Mouse (Mus musculus) brain, embryonic 14.5 days (tissue): ENCODE results near the gene Coq5. TPM values are rescaled to one million over a fixed set of nuclear protein-coding genes. Genes with fewer than 3 reads are reported as not detected.

Experiments used
- DNase-seq: peaks from one replicate; pipeline ENCODE4 v3.0.0-alpha.2; 2011; ENCODE audit warnings: low read depth
- CTCF ChIP-seq: fragments of 200-500 bp; IDR thresholded peaks from 2 replicates; pipeline ENCODE4 v1.5.1; 2012; ENCODE audit warnings: inconsistent platforms, mild to moderate bottlenecking, moderate library complexity, borderline replicate concordance; ENCODE audit not compliant: insufficient read depth, insufficient read length; ENCODE audit errors: extremely low read depth
- POLR2A ChIP-seq: fragments of 200-500 bp; IDR thresholded peaks from 2 replicates; pipeline ENCODE4 v1.6.1; 2012; ENCODE audit warnings: mild to moderate bottlenecking, inconsistent platforms, borderline replicate concordance; ENCODE audit not compliant: poor library complexity, insufficient read depth, insufficient read length, severe bottlenecking; ENCODE audit errors: extremely low read depth
- polyA plus RNA-seq: library from polyadenylated mRNA; depleted of rRNA; stranded (reverse); fragments of >200 nt; gene quantifications from 2 replicates; pipeline ENCODE4 v1.2.3, GENCODE M21; 2012

Coq5 gene
- polyA plus RNA-seq, 1 experiment, result 20.5 TPM

DNA sequence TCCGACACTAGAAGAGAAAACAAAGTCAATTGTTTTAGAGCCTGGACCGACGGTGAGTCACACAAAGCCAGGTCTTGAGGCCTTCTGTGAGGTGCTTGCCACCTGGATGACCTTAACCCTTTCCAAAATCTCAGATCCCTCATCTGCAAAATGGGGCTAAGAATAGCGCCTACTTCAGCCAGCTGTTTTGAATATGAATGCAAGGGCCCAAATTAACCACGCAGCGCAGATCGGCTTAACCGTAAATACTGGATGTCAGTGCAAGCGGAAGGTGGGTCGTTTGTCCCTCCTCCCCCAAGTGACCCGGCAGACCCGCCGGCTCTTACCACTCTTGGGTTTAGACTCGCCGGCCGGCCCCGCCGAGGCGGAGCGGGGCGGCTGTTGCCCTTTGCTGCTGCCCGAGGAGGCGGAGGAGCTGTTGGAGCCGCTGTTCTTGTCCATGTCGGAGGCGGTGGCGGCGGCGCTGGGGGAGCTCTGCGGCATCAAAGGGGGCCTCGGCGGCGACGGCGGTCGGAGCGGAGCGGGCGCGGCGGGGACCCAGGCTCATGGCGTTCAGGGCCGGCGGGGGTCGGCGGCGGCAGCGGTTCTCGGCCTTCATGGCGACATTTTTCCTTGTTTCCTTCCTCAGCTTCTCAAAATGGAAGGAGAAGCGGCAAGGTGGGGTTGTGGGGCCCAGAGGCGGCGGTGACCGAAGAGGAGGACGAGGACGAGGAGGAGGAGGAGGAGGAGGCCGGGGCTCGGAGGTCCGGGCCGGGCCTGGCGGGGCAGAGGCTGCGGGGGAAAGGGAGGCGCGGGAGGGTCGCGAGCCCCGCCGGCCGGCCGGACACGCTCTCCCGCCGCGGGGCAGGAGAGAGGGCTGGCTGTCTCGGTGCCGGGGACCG lies 7.3 kb upstream of the Coq5 start:
- DNase-seq, result peak; percentile 60
- no peak for TF ChIP-seq CTCF
- no peak; the same call in 1 of the 2 replicates for TF ChIP-seq POLR2A

DNA sequence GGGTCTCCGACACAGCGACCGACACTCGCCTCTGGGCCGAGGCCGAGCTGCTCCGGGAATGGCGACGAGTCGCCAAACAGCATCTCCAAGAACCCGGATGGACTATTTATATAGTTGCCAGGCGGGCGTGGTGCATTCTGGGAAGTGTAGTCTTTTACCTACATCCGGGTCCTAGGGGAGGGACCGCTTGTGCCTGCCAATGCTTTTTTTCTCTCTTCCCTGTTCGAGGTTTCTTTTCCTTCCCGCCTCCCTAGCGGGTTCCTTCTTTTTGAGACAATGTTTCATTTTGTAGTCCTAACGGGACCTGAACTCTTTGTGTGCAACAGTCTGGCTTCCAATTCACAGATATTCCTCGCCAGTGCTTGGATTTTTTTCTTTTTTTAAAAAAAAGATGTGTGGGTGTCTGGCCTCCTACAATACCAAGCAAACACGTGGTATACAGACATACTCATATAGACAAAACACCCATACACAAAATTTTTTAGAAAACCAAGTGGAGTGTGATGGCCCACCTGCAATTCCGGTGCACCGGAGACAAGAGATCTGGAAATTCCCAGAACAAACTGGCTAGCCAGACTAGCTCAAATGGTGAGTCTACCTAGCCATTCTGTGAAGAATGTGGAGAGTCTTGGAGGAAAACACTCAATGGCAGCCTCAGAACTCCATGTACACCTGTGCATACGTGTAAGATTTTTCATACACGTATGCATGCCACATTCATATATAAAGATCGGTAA lies 6.5 kb upstream of the Coq5 start, which contains the start of gene Rnf10:
Gene Rnf10 (minus strand): TSS at position 87 of the 737 bp plus-strand sequence.
- no peak for TF ChIP-seq CTCF
- peak; percentile 96; the same call in 1 of the 2 replicates for TF ChIP-seq POLR2A

DNA sequence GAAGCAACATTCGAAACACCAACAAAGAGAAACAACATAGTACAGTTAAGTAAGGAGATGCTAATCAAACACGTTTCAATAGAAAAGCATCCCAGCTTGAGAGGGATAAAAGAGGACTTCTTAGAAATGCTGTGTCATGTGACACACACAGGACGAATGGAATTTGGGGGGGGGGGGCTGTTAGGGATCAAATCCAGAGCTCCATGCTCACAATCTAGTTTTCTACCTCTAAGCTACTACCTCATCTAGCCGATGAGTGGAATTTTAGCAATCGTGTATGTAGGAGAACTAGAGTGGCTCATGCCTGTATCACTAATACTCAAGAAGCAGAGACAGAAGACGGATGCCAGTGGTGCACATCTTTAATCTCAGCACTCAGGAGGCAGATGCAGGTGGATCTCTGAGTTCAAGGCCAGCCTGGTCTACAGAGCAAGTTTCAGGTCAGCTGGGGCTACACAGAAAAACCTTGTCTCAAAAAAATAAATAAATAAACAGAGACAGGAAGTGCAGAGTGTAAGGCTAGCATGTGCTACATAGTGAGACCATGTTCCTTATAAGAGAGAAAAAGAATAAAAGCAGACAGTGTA lies 5.8 kb upstream of the Coq5 start:
- peak; percentile 12 for DNase-seq
- TF ChIP-seq POLR2A (no peak), CTCF (no peak)

More for the DNA sequence above, 6.5 kb upstream of the Coq5 start, which contains the start of gene Rnf10:
- peak; percentile 97 for DNase-seq

DNA sequence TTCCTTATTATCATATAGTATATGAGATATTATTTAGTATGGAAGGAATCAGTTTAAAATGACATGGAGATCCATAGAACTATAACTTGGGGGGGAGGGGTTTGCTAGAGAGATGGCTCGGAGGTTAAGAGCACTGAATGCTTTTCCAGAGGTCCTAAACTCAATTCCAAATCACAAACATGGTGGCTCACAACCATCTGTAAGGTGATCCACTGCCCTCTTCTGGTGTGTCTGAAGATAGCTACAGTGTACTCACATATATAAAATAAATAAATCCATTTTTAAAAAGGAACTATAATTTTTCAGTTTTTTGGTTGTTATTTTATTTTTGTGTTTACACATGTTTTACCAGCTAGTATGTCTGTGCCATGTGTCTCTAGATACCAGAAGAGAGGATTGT lies 5.1 kb upstream of the Coq5 start:
- TF ChIP-seq CTCF (no peak), POLR2A (no peak)
- DNase-seq, result no peak

DNA sequence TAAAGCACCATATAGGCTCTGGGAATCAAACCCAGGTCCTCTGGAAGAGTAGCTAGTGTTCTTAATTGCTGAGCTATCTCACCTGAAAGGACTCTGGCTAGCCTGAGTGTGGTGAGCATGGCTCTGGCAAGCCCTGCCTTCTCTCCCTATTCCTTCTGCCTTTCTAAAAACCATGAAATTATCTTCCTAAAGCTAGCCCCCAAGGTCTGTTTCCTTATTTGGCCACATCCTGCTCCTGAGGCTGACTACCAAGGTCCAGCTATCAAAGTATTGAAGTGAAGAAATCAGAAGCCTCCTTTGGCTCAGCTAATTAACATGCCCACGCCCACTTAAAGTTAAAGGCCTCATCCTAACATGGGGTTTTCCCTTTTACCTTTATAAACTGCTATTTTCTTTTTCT lies 4.7 kb upstream of the Coq5 start:
- DNase-seq, result no peak

DNA sequence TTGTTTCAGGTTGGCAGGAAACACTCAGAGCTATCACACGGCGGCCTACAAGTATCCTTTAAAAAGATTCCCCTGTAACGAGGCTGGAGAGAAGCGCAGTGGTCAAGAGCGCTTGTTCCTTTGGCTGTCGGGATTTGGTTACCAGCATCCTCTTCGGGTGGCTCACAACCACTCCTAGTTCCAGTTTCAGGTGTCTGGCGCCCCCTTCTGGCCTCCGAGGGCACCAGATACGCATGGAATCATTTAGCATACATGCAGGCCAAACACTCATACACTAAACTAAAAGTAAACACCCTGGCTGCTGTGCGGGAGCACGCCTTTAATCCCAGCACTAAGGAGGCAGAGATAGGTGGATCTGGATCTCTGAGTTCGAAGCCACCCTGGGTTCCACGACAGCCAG lies 3.5 kb upstream of the Coq5 start:
- peak; percentile 19 for DNase-seq
- TF ChIP-seq CTCF (peak; percentile 47; the same call in 1 of the 2 replicates), POLR2A (no peak)

More for the DNA sequence above, 4.7 kb upstream of the Coq5 start:
- TF ChIP-seq CTCF, result no peak
- no peak for TF ChIP-seq POLR2A

DNA sequence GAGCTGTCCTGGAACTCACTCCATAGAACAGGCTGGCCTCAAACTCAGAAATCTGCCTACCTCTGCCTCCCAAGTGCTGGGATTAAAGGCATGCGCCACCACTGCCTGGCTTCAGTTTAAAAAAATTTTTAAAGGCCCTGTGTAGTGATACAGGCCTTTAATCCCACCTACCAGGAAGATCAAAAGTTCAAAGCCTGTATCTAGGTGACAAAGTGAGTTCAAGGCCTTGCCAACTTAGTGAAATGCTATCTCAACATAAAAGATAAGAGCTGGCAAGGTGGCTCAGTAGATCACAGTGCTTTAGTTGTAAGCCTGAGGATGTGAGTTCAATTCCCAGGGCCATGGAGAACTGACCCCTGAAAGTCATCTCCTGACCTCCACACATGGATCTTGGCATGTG lies 1.4 kb upstream of the Coq5 start:
- TF ChIP-seq POLR2A (no peak), CTCF (no peak)
- DNase-seq, result no peak

DNA sequence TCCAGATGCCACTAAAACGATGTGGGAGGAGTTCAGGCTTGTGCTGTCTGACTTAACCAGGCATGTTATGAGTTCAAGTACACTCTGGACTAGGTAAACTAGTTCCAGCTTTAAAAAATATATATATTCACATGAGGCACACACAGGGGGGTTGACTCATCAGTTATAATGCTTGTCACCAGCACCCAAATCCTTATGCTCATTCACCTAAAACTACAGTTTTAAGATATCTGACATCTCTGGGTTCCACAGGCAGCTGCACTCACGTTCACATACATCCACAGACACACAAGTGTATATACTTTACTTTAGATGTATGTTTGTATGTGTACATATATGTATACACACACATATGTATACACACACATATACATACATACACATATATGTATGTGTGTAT lies 681 bp upstream of the Coq5 start:
- DNase-seq, result no peak
- TF ChIP-seq POLR2A (no peak), CTCF (no peak)

DNA sequence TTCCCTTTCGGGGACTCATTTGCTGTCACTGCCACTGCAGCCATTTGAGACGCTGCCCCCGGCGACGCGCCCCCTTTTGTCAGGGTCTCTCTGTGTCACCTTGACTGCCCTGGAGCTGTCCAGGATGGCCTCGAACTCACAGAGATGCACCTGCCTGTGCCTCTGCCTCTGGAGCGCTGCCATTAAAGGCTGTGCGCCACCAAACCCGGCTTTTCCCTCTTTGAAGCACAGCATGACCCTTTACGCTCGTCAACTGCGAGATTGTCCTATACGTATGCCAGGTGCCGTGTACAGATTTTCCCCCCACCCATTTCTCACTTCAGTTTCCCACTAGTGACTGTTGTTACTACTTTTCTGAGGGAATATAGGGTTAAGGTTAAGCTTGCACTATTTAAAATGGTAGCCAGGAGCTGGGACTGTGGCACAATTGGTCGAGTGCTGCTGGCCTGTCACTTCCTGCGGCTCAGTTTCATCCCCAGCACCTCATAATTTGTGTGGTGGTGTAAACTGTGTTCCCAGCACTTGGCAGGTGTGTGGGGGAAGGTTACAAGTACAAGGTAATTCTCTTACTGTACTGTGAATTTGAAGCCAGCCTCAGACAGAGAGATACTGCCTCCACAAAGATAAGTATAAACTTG lies 703 bp downstream of the Coq5 start:
- DNase-seq, result peak; percentile 5
- TF ChIP-seq CTCF, result no peak

DNA sequence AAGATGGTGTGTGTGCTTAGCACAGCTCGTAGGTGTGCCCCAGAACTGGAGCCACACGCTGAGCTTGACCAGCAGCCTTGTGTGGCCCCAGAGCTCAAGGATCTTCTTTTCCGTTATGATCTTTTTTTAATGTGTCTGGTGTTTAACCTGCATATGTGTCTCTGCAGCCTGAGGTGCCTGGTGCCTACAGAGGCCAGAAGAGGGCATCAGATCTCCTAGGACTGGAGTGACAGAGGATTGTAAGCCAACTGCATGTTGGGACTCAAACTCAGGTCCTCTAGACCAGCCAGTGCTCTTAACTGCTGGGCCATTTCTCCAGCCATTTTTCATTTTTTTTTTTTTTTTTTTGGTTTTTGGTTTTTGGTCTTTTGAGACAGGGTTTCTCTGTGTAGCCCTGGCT lies 5.3 kb downstream of the Coq5 start:
- peak; percentile 24 for DNase-seq
- TF ChIP-seq POLR2A (no peak), CTCF (peak; percentile 33; the same call in 1 of the 2 replicates)

DNA sequence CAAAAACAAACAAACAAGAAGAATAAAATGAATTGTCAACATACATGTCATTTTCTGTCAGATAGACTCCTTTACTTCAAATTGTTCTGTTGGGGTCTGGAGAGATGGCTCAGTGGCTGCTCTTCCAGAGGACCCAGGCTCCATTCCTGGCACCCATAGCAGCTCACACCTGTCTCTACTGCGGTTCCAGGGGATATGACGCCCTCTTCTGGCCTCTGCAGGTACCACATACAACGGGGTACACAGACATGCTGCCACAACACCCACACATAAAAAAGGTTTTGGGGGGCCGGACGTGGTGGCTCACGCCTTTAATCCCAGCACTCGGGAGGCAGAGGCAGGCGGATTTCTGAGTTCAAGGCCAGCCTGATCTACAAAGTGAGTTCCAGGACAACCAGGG lies 14.7 kb downstream of the Coq5 start:
- no peak for DNase-seq
- peak; percentile 9; the same call in 1 of the 2 replicates for TF ChIP-seq CTCF
- no peak for TF ChIP-seq POLR2A

DNA sequence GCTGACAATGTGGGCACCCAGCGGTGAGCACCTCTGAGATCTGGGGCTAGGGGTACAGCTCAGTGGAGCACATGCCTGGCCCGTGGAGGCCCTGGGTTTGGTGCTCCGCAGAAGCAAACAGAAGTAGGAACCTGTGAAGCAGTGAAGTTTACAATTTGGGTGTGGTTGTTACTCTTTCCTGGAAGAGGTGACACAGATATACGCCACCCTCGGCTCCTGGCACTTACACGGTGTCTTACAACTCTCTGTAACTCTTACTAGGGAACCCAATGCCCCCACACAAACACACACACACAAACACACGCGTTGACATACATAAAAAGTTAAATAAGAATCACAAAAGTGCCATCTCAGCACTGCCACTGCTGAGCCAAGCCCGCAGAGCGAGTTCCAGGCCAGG lies 16.9 kb downstream of the Coq5 start:
- no peak for TF ChIP-seq CTCF
- TF ChIP-seq POLR2A, result no peak
- no peak for DNase-seq
